Mouse (Mus musculus) neutrophil, adult 5-6 weeks (primary cell): ENCODE measurements around the gene Pdgfb. TPM values are rescaled to one million over a fixed set of nuclear protein-coding genes. Genes with fewer than 3 reads are reported as not detected.

Experiments
- ATAC-seq: fragments of 151-379, 151-347 bp; 2 replicates; pipeline ENCODE4 v1.8.0; 2017; ENCODE audit warnings: mild to moderate bottlenecking, moderate TSS enrichment; ENCODE audit not compliant: insufficient number of reproducible peaks, poor library complexity, low FRiP score, severe bottlenecking; ENCODE audit errors: extremely low read depth
- total RNA-seq: library from RNA; stranded (forward); fragments of 200-1000 nt; gene quantifications from 2 replicates; pipeline ENCODE4 v1.2.3, GENCODE M21; 2017

Pdgfb gene
- total RNA-seq, 1 experiment from 2014 or later, result 1.3 TPM

- no peak for ATAC-seq
These were observed 22.7 kb upstream of the Pdgfb start for GRCm38 (mm10) chr15:80037255-80038109.

GRCm38 (mm10) chr15:80035341-80035885 lies 20.6 kb upstream of the Pdgfb start:
- ATAC-seq, result no peak

DNA sequence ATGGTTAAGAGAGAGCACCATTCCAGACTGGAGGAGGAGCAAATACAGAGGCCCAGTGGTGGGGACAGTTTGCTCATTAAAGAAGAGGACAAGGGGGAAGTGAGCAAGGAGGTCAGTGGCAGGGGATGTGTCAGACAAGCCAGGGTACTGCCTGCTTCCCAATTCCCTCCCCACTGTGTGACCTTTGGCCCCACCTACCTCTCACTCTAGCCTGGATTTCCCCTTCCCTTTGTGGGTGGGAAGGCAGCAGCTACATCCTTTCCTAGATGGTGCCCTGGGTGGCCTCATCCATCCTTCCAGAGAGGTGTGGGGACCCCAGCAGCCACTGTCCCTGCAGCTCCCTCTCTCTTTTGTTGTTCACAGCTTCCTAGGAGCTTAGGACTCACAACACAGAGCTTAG lies 20.1 kb upstream of the Pdgfb start:
- no peak for ATAC-seq

- no peak for ATAC-seq
These were observed 19.6 kb upstream of the Pdgfb start for GRCm38 (mm10) chr15:80034366-80034765.

GRCm38 (mm10) chr15:80031133-80031532 lies 16.4 kb upstream of the Pdgfb start:
- no peak for ATAC-seq

DNA sequence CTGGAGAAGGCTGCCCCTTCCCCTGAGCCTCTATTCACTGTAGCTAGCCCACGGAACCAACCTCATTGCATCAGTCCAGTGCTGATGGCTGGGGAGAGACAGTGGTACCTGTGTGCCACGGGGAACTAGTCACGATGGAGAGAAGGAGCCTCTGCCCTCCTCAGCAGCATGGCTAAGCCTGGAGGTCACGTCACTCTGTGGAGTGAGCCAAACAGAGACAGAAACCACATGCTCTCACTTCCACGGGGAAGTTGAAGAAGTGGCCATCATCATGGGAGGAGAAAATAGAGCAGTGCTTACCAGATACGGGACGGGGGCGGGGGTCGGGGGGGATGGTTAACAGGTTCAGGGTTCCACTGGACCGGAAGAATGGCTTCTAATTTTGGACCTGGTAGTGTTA lies 15.6 kb upstream of the Pdgfb start:
- no peak for ATAC-seq

DNA sequence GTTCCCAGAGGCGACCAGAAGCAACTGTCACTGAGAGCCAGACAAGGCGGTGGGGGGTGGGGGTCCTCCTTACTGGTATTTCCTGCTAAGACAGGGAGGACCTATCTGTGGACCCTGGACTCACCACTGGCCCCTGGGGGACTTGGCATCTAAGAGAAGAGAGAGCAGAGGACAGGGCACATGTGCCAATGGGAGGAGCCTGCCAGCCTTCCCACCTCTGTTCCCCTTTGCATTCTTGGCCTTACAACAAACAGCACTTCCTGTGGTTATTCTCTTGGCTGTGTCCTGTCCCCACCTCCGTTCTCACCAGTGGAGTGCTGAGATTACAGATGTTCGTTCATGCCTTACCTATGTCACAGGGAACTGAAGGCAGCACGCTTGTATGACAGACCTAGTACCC lies 14.1 kb upstream of the Pdgfb start:
- ATAC-seq, result no peak

- no peak for ATAC-seq
These were observed 12.0 kb upstream of the Pdgfb start for GRCm38 (mm10) chr15:80026689-80027353.

- ATAC-seq, result no peak
These were observed 11.3 kb upstream of the Pdgfb start for GRCm38 (mm10) chr15:80026061-80026460.

DNA sequence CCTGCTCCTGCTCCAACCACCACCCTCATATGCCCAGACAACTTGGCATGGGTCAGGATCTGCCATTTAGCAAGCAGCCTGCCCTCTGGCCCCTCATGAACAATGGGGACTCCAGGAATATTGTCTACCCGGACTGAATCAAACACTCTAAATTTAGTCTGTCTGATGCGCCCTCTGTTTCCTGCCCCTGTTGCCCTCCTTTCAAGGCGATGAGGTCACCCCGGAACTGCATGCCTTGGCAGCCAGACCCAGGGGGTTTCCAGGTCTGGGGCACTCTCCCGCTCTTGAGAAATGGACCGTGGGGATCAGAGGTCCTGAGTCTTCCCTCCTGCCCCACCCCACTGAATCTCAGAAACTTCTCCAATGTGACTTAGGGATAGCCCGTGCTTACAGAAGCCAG lies 10.8 kb upstream of the Pdgfb start:
- ATAC-seq, result no peak

GRCm38 (mm10) chr15:80024331-80025313 lies 9.8 kb upstream of the Pdgfb start:
- ATAC-seq, result no peak

GRCm38 (mm10) chr15:80020516-80020915 lies 5.7 kb upstream of the Pdgfb start:
- ATAC-seq, result no peak

DNA sequence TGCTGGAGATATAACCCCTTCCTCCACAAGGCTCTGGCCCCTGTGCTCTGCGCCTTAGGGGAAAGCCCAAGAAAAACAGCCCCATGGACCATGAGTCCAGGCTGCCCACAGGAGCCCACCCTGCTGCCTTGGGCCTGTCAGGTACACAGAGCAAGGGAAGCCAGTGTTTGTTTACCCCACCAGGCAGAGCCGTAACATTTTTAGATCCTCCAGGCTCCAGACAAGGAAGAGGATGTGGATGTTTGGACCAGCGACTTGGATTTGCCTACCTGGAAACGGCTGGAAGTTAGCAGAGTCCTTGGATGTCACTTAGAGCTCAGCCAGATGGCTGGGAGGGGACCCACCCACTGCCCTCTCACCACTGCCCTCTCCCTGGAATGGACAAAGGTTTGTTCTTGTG lies 4.8 kb upstream of the Pdgfb start:
- ATAC-seq, result no peak

DNA sequence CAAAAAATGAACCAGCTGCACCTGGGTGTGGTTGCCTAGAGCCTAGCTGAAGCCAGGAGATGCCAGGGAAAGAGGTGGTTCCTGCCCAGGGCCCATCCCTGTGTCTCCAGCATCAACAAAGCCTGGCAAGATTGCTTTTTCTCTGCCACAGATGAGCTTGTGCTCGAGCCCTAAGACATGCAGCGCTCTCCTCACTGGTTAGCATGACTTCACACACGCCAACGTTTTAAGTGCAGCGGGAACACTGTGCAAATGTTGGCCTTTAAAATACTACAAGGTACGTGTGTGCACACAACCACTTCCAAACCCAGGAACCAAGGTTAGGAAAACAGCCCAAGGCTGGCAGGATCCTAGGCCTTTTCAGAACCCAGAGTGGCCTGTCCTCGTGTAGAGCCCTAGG lies 4.4 kb upstream of the Pdgfb start:
- no peak for ATAC-seq

- no peak for ATAC-seq
These were observed 2.0 kb upstream of the Pdgfb start for GRCm38 (mm10) chr15:80016563-80017301.

GRCm38 (mm10) chr15:80015211-80015952 lies 605 bp upstream of the Pdgfb start:
- ATAC-seq, result no peak

GRCm38 (mm10) chr15:80014031-80014320 lies 801 bp downstream of the Pdgfb start:
- ATAC-seq, result no peak
